ENCODE assay signal across 23 mouse cellular contexts in the genomic region with DNA sequence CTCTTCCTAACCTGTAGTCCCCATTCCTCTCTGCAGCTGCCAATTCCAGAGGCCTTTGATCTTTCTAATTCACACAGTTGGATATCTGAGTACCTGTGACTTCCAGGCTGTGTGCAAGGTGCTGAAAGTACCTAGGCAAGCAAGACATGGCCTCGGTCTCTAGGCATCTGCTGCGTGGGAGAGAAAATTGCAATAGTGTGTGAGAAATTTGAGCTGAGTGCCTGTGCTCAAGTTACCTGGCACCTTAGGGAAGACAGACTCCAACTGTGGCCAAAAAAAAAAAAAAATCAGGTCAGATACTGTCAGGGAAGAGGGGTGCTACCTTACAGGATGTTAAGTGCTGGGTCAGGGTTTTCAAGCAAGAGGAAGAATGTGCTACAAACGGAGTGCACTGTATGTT.
DNase-seq lines count a peak whose midpoint lies in the region; ATAC-seq lines count a peak whose summit lies in the region.
"Had no signal": no experiment of that assay in that cellular context is flagged by ENCODE, and none has a peak within 500 bp of the region (broad histone marks: within the 10 kb centered on the region; RNA-seq: fewer than 3 reads in every experiment).

No protein-coding gene starts in this region.

- no peaks in the 10 kb centered on the region for H3K36me3 ChIP-seq in kidney, embryonic 16.5 days (ENCODE audit: insufficient read depth, low read length)
- H3K36me3 ChIP-seq in lung, embryonic 16.5 days (ENCODE audit: control insufficient read depth, insufficient read depth, low read length): no peaks in the 10 kb centered on the region
- H3K36me3 ChIP-seq in limb, embryonic 10.5 days: no peaks in the 10 kb centered on the region
- H3K36me3 ChIP-seq in limb, embryonic 15.5 days: no peaks in the 10 kb centered on the region
- H3K36me3 ChIP-seq: embryonic facial prominence, embryonic 15.5 days; heart, embryonic 12.5 days; liver, embryonic 12.5 days; stomach, embryonic 15.5 days had no signal

- no peak overlapping the region for H3K27ac ChIP-seq in kidney, embryonic 16.5 days (ENCODE audit: low read length)
- H3K27ac ChIP-seq in lung, embryonic 16.5 days (ENCODE audit: low read length): no peak overlapping the region
- 0 out of 2 replicates have a peak overlapping the region, but pooled peaks have one; percentile 14 for H3K27ac ChIP-seq in limb, embryonic 10.5 days
- peak overlapping the region; percentile 62 for H3K27ac ChIP-seq in limb, embryonic 15.5 days
- H3K27ac ChIP-seq: hindbrain, embryonic 14.5 days; layer of hippocampus, adult 2 months; liver, embryonic 12.5 days had no signal

- H3K9me3 ChIP-seq in kidney, embryonic 16.5 days (ENCODE audit: low read length): no peaks in the 10 kb centered on the region
- no peaks in the 10 kb centered on the region for H3K9me3 ChIP-seq in lung, embryonic 16.5 days (ENCODE audit: control insufficient read depth, low read length)
- no peaks in the 10 kb centered on the region for H3K9me3 ChIP-seq in limb, embryonic 10.5 days (replicated peaks)
- H3K9me3 ChIP-seq in limb, embryonic 15.5 days: no peaks in the 10 kb centered on the region
- H3K9me3 ChIP-seq: embryonic facial prominence, embryonic 15.5 days; heart, embryonic 12.5 days; liver, embryonic 12.5 days; stomach, embryonic 15.5 days had no signal

- peaks cover 4% of the 10 kb centered on the region; the same call in 1 of the 2 replicates for H3K4me1 ChIP-seq in kidney, embryonic 16.5 days (ENCODE audit: insufficient read depth, low read length)
- peaks cover 8% of the 10 kb centered on the region; the same call in 1 of the 2 replicates for H3K4me1 ChIP-seq in lung, embryonic 16.5 days (replicated peaks; ENCODE audit: control insufficient read depth, insufficient read depth, low read length)
- peaks cover 41% of the 10 kb centered on the region for H3K4me1 ChIP-seq in limb, embryonic 10.5 days
- peaks cover 37% of the 10 kb centered on the region for H3K4me1 ChIP-seq in limb, embryonic 15.5 days
- H3K4me1 ChIP-seq: liver, embryonic 12.5 days had no signal

- 0 out of 2 replicates have a peak, but pooled peaks have one; percentile 15 for ATAC-seq in kidney, embryonic 16.5 days (ENCODE audit: low FRiP score, low TSS enrichment)
- ATAC-seq in lung, embryonic 16.5 days (ENCODE audit: low read depth): 0 out of 2 replicates have a peak, but pooled peaks have one; percentile 15
- ATAC-seq in limb, embryonic 15.5 days (ENCODE audit: insufficient number of reproducible peaks, low FRiP score, low TSS enrichment, low read depth): 0 out of 2 replicates have a peak, but pooled peaks have one; percentile 42
- ATAC-seq: forebrain, embryonic 14.5 days; inflammation-experienced regulatory T-cells, adult 6 months; liver, embryonic 12.5 days had no signal

- H3K4me2 ChIP-seq in kidney, embryonic 16.5 days (replicated peaks; ENCODE audit: low read depth, low read length): no peak overlapping the region
- no peak overlapping the region for H3K4me2 ChIP-seq in lung, embryonic 16.5 days (ENCODE audit: low read depth, low read length)
- no peak overlapping the region for H3K4me2 ChIP-seq in limb, embryonic 15.5 days
- H3K4me2 ChIP-seq: embryonic facial prominence, embryonic 15.5 days; hindbrain, embryonic 14.5 days; liver, embryonic 12.5 days; lung, embryonic 14.5 days; midbrain, embryonic 11.5 days; stomach, embryonic 15.5 days had no signal

- no peak overlapping the region for H3K4me3 ChIP-seq in kidney, embryonic 16.5 days (ENCODE audit: low read length)
- H3K4me3 ChIP-seq in lung, embryonic 16.5 days (ENCODE audit: low read length): no peak overlapping the region
- H3K4me3 ChIP-seq in limb, embryonic 10.5 days: no peak overlapping the region
- no peak overlapping the region for H3K4me3 ChIP-seq in limb, embryonic 15.5 days
- H3K4me3 ChIP-seq: embryonic facial prominence, embryonic 15.5 days; heart, embryonic 12.5 days; layer of hippocampus, adult 2 months; liver, embryonic 12.5 days; stomach, embryonic 15.5 days had no signal

- H3K27me3 ChIP-seq in kidney, embryonic 16.5 days (ENCODE audit: insufficient read depth, low read length): no peaks in the 10 kb centered on the region
- H3K27me3 ChIP-seq in lung, embryonic 16.5 days (ENCODE audit: control insufficient read depth, insufficient read depth, low read depth, low read length): no peaks in the 10 kb centered on the region
- H3K27me3 ChIP-seq in limb, embryonic 10.5 days (ENCODE audit: low read depth, poor library complexity, severe bottlenecking): peaks cover 12% of the 10 kb centered on the region; the same call in 1 of the 2 replicates
- no peaks in the 10 kb centered on the region for H3K27me3 ChIP-seq in limb, embryonic 15.5 days
- H3K27me3 ChIP-seq: embryonic facial prominence, embryonic 15.5 days; heart, embryonic 12.5 days; liver, embryonic 12.5 days; stomach, embryonic 15.5 days had no signal

- no peak overlapping the region for H3K9ac ChIP-seq in kidney, embryonic 16.5 days (replicated peaks; ENCODE audit: low read length)
- no peak overlapping the region for H3K9ac ChIP-seq in lung, embryonic 16.5 days (ENCODE audit: low read length)
- no peak overlapping the region for H3K9ac ChIP-seq in limb, embryonic 15.5 days
- H3K9ac ChIP-seq: embryonic facial prominence, embryonic 15.5 days; heart, embryonic 12.5 days; hindbrain, embryonic 14.5 days; liver, embryonic 12.5 days; lung, embryonic 14.5 days; stomach, embryonic 15.5 days had no signal

- WGBS in kidney, embryonic 16.5 days: 29% methylated on average over 3 of the region's 3 CpGs
- WGBS in lung, embryonic 16.5 days: 27% methylated on average over 3 of the region's 3 CpGs
- WGBS in limb, embryonic 10.5 days: 32% methylated on average over 3 of the region's 3 CpGs
- WGBS in limb, embryonic 15.5 days: 22% methylated on average over 3 of the region's 3 CpGs

- no peak for DNase-seq in kidney, postnatal 25 days
- no peak for DNase-seq in lung, postnatal 25 days (ENCODE audit: low spot score)
- no peak for DNase-seq in limb, embryonic 10.5 days (ENCODE audit: low spot score)
- DNase-seq in spleen, postnatal 10 days (ENCODE audit: low spot score in 2 of 2): no peak
- DNase-seq: adrenal gland, postnatal 10 days; cerebellum, adult 2 months; cerebellum, postnatal 25 days; heart, adult 18-20 months; thymus, adult 18-20 months; thymus, postnatal 36 days had no signal

Comparison
In these comparisons a context has a peak if more than half of its experiments do, and no peak if none do; other contexts are left out.
1. H3K27ac ChIP-seq: peak in limb, embryonic 10.5 days (single experiment) and limb, embryonic 15.5 days (single experiment); none in kidney, embryonic 16.5 days (single experiment) and lung, embryonic 16.5 days (single experiment).
2. Peak in every context shown above with its lines, with median percentiles within 50 percentile points of each other: ATAC-seq.